Mouse (Mus musculus): ENCODE measurements around the gene Ppm1a. TPM values are rescaled to one million over a fixed set of nuclear protein-coding genes. Genes with fewer than 3 reads are reported as not detected.

Ppm1a gene
- 12.4 TPM for polyA plus RNA-seq (2017; shearing (Covaris generic))

DNA sequence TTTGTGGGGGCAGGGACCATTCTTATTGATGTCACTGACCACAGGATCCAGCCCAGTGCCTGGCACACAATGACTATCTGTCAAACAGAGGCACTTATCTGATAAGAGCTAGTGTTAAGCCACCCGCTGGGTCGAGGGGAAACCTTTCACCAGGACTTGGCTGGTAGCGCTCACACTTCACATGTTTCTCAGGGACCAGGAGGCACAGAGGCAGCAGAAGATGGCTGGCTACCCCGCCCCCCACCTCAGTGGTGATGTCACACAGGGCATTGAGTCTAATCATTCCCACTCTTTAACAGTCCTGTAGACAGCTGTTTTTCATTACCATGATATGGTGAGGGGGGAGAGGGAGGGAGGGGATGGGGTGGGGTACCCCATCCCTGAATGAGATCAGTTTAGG, at the start of gene Ppm1a:
Ppm1a (plus strand) TSS at position 370 of the 400 bp plus-strand sequence.

Other genes starting within 250 kb of the Ppm1a start
- 6.2 TPM for gene Pcnx4, start 221.1 kb upstream of the Ppm1a start, polyA plus RNA-seq (2017; shearing (Covaris generic))
- not detected for gene Gm4756, start 107.8 kb upstream of the Ppm1a start, polyA plus RNA-seq (2017; shearing (Covaris generic))
- 93.9 TPM for gene Dhrs7, start 92.5 kb upstream of the Ppm1a start, polyA plus RNA-seq (2017; shearing (Covaris generic))
- not detected for gene Six6, start 182.4 kb downstream of the Ppm1a start, polyA plus RNA-seq (2017; shearing (Covaris generic))
- gene 4930447C04Rik, start 183.3 kb downstream of the Ppm1a start, polyA plus RNA-seq (2017; shearing (Covaris generic)), result not detected

Measured in activated CD4-positive, CD25-positive, alpha-beta regulatory T cell, adult 9 weeks (primary cell).